8 mouse cellular contexts compared by ENCODE assay signal in the genomic region with DNA sequence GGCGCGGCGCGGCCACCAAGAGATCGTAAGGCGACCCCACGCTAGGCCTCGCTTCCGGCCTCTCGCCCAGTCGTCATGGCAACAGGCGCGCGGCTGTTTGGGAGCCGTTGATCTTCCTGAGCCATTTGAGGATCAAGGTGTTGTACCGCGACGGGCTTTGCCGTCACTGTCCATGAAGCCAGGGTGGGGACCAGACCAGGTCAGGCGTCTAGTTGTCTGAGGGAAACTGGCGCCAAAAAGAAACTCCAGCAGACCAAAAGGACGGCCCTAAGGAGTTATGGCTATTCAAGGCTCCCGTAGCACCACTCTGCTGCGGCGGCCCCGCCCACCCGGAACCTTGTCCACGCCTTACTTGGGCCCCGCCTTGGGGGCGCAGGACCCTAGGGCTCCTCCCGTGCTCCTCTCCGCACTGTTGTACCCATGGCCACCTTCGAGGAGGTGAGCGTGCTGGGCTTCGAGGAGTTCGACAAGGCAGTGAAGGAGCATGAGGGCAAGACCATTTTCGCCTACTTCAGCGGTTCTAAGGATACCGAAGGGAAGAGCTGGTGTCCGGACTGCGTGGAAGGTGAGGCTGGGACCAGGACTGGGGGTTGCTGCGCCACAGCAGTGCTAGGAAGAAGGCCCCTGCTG. TPM values are rescaled to one million over a fixed set of nuclear protein-coding genes. Genes with fewer than 3 reads are reported as not detected.
A peak's percentile ranks its signal among the peaks of the same experiment; 100 is the strongest.
DNase-seq lines count a peak whose midpoint lies in the region; ATAC-seq lines count a peak whose summit lies in the region.

Gene 4933427D14Rik (minus strand): TSS at position 256 of the 630 bp plus-strand sequence.
Gene Txndc17 (plus strand): TSS at position 344 of the 630 bp plus-strand sequence.

- ATAC-seq in inflammation-experienced regulatory T-cells, adult 6 months: peak; percentile 91
- ATAC-seq in megakaryocyte progenitor cell, adult 5-6 weeks (replicated peaks; ENCODE audit: poor library complexity): peak; percentile 91

- intact Hi-C loops in gastrocnemius, postnatal 14 days (cut with DNase I; ENCODE audit: low total_unique reads): no loop called here
- intact Hi-C loops in left cerebral cortex, postnatal 10 days (cut with DNase I): loop anchor here (5.0 kb wide), 1 partner anchor 155 kb away; no protein-coding TSS in a partner anchor

- DNase-seq in adrenal gland, adult 18-20 months (ENCODE audit: low spot score in 2 of 2): peak; percentile 85 to 89
- DNase-seq in embryo, embryonic 10.5 days (ENCODE audit: low spot score): peak; percentile 91
- peak; percentile 85 for DNase-seq in gastrocnemius, postnatal 14 days
- DNase-seq in left cerebral cortex, postnatal 10 days (ENCODE audit: extremely low spot score in 1 of 2, low spot score in 2 of 2): peak; percentile 81 to 91
- DNase-seq in right cerebral cortex, postnatal 10 days (ENCODE audit: low spot score in 2 of 2): peak; percentile 90 to 92
- DNase-seq in urinary bladder, postnatal 14 days (ENCODE audit: low spot score): peak; percentile 88

RNA-seq across cellular contexts. Expression of gene 4933427D14Rik, which starts in this region (rescaled TPM):
- total RNA-seq in adrenal gland, adult 18-20 months (2021): 1 to 10 TPM; 5.6 to 6.6 TPM
- total RNA-seq in gastrocnemius, postnatal 14 days (2021): 1 to 10 TPM; 1.7 to 2.2 TPM
- 10 to 100 TPM; 16.7 to 27.9 (median 22.9) TPM for polyA plus RNA-seq in inflammation-experienced regulatory T-cells, adult 6 months (2017; shearing (Covaris generic))
- 10 to 100 TPM; 30.1 to 32.5 TPM for total RNA-seq in left cerebral cortex, postnatal 10 days (2021)
- total RNA-seq in megakaryocyte progenitor cell, adult 5-6 weeks (2015): 7.8 and 11.6 TPM in 2 replicates
- total RNA-seq in megakaryocyte progenitor cell, adult 5-6 weeks (2017): 6.2 and 19.5 TPM in 2 replicates

RNA-seq across cellular contexts. Expression of gene Txndc17, which starts in this region (rescaled TPM):
- 10 to 100 TPM; 80.1 to 86.3 TPM for total RNA-seq in adrenal gland, adult 18-20 months (2021)
- total RNA-seq in gastrocnemius, postnatal 14 days (2021): 10 to 100 TPM; 32.1 to 33.0 TPM
- 100 to 1,000 TPM; 106 to 179 (median 111) TPM for polyA plus RNA-seq in inflammation-experienced regulatory T-cells, adult 6 months (2017; shearing (Covaris generic))
- total RNA-seq in left cerebral cortex, postnatal 10 days (2021): 10 to 100 TPM; 43.4 to 46.1 TPM
- total RNA-seq in megakaryocyte progenitor cell, adult 5-6 weeks (2015): 123 and 130 TPM in 2 replicates
- 37.1 and 46.5 TPM in 2 replicates for total RNA-seq in megakaryocyte progenitor cell, adult 5-6 weeks (2017)

Comparison
In these comparisons a context has a peak if more than half of its experiments do, and no peak if none do; other contexts are left out.
1. Peak in every context shown above with its lines: DNase-seq and ATAC-seq.